Mouse (Mus musculus) G1E (cell line): ENCODE measurements around the gene Ndufa5. TPM values are rescaled to one million over a fixed set of nuclear protein-coding genes. Genes with fewer than 3 reads are reported as not detected.

Experiments used
- ATAC-seq: 2 replicates; pipeline ENCODE4 v1.8.0; 2016; ENCODE audit warnings: mild to moderate bottlenecking; ENCODE audit not compliant: insufficient number of reproducible peaks, poor library complexity, low FRiP score, severe bottlenecking; ENCODE audit errors: extremely low read depth
- DNase-seq: peaks from one replicate; pipeline ENCODE4 v3.0.0; 2012; ENCODE audit warnings: low spot score
- H3K27me3 ChIP-seq: 2 replicates; pipeline ENCODE4 v1.6.1; 2012; ENCODE audit warnings: mild to moderate bottlenecking, low read length, inconsistent platforms; ENCODE audit not compliant: insufficient read depth
- H3K36me3 ChIP-seq: replicated peaks from 2 replicates; pipeline ENCODE3; 2012; ENCODE audit warnings: mild to moderate bottlenecking, inconsistent platforms
- H3K4me1 ChIP-seq: 2 replicates; pipeline ENCODE4 v1.6.1; 2012; ENCODE audit warnings: low read depth, low read length, inconsistent platforms, mixed read lengths; ENCODE audit not compliant: insufficient read depth
- H3K4me3 ChIP-seq: 2 replicates; pipeline ENCODE4 v1.5.1; 2012; ENCODE audit warnings: low read depth, mild to moderate bottlenecking, inconsistent platforms, low read length, moderate library complexity, mixed read lengths
- H3K9me3 ChIP-seq: replicated peaks from 2 replicates; pipeline ENCODE4 v1.6.1; 2012; ENCODE audit warnings: inconsistent platforms
- CTCF ChIP-seq: IDR thresholded peaks from 2 replicates; pipeline ENCODE4 v1.5.1; 2012; ENCODE audit warnings: low read depth, low read length, inconsistent platforms, mixed read lengths
- GATA1 ChIP-seq: IDR thresholded peaks from 2 replicates; pipeline ENCODE4 v1.6.1; 2012; ENCODE audit warnings: borderline replicate concordance, low read length, inconsistent platforms, mixed read lengths
- GATA2 ChIP-seq: IDR thresholded peaks from 2 replicates; pipeline ENCODE4 v1.6.1; 2012; ENCODE audit warnings: low read depth, low read length, inconsistent platforms, borderline replicate concordance
- POLR2AphosphoS5 ChIP-seq: IDR thresholded peaks from 2 replicates; pipeline ENCODE4 v1.6.1; 2012; ENCODE audit warnings: low read depth, low read length, inconsistent platforms; ENCODE audit not compliant: insufficient replicate concordance
- TAL1 ChIP-seq: conservative IDR thresholded peaks from 2 replicates; pipeline ENCODE4 v1.6.1; 2012; ENCODE audit warnings: low read depth, low read length, inconsistent platforms, mixed read lengths
- polyA plus RNA-seq: library from polyadenylated mRNA; stranded (reverse); fragments of >175 nt; gene quantifications from 2 replicates; pipeline ENCODE4 v1.2.3, GENCODE M21; 2012
- total RNA-seq, 2 experiments: library from RNA; stranded (forward) in 1 of 2; stranded (reverse) in 1 of 2; fragments of 200-1000 nt in 1 of 2; fragments of >200 nt in 1 of 2; fragmentation: Nextera tagmentation in 1 of 2; gene quantifications; 2 replicates each; pipeline ENCODE4 v1.2.3; 2014 to 2017

Ndufa5 gene
- total and polyA plus RNA-seq, 3 experiments, result 8.3 to 401 (median 55.7) TPM

DNA sequence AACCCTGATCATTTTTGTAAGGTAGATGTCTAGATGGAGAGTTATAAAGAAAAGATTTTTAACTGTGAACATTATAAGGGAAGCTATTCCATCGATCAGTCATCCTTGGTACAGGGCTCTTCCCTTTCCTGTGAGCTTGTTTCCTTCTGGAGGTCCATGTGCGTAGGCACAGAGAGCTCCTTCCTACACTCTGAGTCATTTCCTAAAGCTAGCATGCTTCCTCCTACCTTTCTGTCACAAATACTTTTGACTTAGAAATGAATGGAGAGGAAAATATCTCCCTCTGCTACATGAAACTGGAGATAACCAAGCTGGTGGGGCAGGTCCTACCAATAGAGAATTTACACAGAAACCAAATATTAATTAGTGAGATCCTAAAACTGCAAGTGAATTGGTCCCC, 22.0 kb upstream of the Ndufa5 start:
- no peaks in the 10 kb centered on the region for H3K27me3 ChIP-seq
- no peaks in the 10 kb centered on the region for H3K9me3 ChIP-seq
- DNase-seq (no peak), ATAC-seq (no peak)
- H3K4me1 ChIP-seq, result no peaks in the 10 kb centered on the region
- H3K4me3 ChIP-seq, result no peak overlapping the region
- no peak for TF ChIP-seq GATA1
- no peak for TF ChIP-seq POLR2AphosphoS5
- TF ChIP-seq CTCF, result no peak
- no peak for TF ChIP-seq GATA2
- TF ChIP-seq TAL1, result no peak
- H3K36me3 ChIP-seq, result no peaks in the 10 kb centered on the region

DNA sequence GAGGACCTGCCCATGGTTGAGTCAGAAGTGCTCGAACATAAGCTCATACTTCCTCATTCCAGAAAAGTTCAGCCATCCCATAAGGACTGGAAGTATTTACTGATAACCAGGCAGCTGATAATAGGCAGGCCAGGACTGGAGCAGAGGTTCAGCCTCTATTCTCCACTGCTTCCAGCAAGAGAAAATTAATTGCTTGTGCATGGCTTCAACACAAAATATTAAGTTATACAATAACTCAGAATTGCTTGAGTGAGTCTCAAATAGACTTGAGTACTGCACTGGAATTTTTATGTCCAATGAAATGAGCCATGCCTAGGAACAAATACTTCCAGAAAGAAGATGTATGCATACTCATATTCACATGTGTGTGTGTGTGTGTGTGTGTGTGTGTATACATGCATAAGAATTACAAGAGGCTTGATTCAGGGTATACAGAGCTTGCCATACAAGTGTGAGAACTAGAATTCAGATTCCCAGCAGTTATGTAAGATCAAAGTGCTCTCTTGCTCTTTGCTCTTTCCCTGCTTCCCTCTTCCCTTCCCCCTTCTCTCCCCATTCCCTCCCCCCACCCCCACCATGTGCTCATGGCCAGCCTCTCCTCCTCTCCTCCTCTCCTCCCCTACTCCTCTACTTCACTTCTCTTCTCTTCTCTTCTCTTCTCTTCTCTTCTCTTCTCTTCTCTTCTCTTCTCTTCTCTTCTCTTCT, 19.1 kb upstream of the Ndufa5 start:
- no peaks in the 10 kb centered on the region for H3K36me3 ChIP-seq
- no peaks in the 10 kb centered on the region for H3K4me1 ChIP-seq
- H3K4me3 ChIP-seq, result no peak overlapping the region
- DNase-seq (no peak), ATAC-seq (no peak)
- H3K9me3 ChIP-seq, result no peaks in the 10 kb centered on the region
- TF ChIP-seq GATA1, result no peak
- no peak for TF ChIP-seq TAL1
- no peak for TF ChIP-seq GATA2
- no peak for TF ChIP-seq POLR2AphosphoS5
- no peak for TF ChIP-seq CTCF
- H3K27me3 ChIP-seq, result no peaks in the 10 kb centered on the region

DNA sequence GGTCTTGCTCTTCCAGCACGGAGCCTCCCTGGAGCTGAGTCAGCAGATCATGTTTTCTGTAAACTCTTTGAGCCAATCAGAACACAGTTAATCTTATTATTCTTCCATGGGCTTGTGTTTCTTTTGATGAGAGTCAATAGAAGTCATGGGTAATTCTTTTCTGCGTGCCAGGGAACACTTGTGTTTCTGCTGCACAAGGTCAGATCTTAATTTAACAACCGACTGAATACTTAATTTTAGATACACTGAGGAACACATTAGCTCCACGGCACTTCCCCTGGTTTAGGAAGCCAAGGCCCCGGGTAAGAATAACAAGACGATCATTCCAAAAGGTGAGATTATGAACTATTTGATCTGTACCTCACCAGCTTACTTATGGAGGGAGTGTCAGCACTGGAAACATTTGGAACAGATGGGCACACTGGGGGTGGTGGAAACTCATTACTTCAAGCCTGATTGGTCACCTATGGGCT, 15.3 kb upstream of the Ndufa5 start:
- no peak for DNase-seq
- no peaks in the 10 kb centered on the region for H3K27me3 ChIP-seq
- H3K4me3 ChIP-seq, result no peak overlapping the region
- H3K4me1 ChIP-seq, result peaks cover 2% of the 10 kb centered on the region; the same call in 1 of the 2 replicates
- no peak for TF ChIP-seq TAL1
- no peak for TF ChIP-seq GATA1
- no peak for TF ChIP-seq GATA2
- TF ChIP-seq POLR2AphosphoS5, result no peak
- TF ChIP-seq CTCF, result no peak
- ATAC-seq, result no peak
- no peaks in the 10 kb centered on the region for H3K9me3 ChIP-seq
- no peaks in the 10 kb centered on the region for H3K36me3 ChIP-seq

DNA sequence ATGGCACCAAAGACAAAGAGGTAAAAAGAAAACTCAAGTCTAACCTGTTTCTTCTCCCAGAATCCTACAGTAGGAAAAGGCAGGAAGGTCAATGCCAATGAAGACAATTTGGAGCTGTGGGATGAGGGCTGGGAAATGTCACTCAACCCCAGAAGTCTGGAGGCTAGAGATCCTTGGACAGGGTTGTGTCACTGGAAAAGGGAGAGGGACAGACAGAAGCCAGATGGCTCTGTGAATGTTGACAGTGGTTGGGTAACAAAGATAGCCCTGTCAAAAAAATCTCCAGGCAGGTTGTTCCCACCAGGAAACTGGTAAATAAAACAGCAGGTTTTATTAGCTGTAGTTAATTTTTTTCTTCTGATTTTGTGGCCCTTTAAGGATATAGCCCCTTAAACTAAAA, 14.6 kb upstream of the Ndufa5 start:
- TF ChIP-seq TAL1, result no peak
- TF ChIP-seq GATA2, result no peak
- TF ChIP-seq CTCF, result no peak
- no peak for TF ChIP-seq POLR2AphosphoS5
- TF ChIP-seq GATA1, result no peak
- peaks cover 2% of the 10 kb centered on the region; the same call in 1 of the 2 replicates for H3K4me1 ChIP-seq
- no peaks in the 10 kb centered on the region for H3K9me3 ChIP-seq
- H3K27me3 ChIP-seq, result no peaks in the 10 kb centered on the region
- H3K36me3 ChIP-seq, result no peaks in the 10 kb centered on the region
- ATAC-seq (no peak), DNase-seq (no peak)
- H3K4me3 ChIP-seq, result no peak overlapping the region

DNA sequence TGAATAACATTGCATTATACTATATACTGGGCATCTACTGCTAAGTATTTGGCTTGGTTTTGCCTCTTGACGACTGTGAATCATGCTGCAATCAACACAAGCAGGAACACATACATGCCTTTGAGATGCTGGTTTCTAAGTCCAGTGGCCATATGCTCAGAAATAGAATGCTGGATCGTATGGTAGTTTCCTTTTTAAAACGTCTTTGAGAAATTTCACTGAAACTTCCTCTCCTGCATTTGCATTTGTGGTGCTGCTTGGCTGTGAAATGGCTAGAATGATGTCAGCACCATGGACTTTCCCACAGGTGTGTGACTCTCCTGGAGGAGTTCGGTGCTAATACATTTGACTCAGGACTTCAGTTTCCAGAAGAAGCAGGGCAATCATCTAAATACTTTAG, 12.3 kb upstream of the Ndufa5 start:
- Histone ChIP-seq H3K27me3 (peaks cover under 1% of the 10 kb centered on the region; the same call in 1 of the 2 replicates), H3K4me3 (no peak overlapping the region), H3K4me1 (peaks cover 2% of the 10 kb centered on the region; the same call in 1 of the 2 replicates), H3K9me3 (no peaks in the 10 kb centered on the region), H3K36me3 (no peaks in the 10 kb centered on the region)
- no peak for ATAC-seq
- DNase-seq, result no peak
- TF ChIP-seq GATA2 (no peak), POLR2AphosphoS5 (no peak), TAL1 (no peak), CTCF (no peak), GATA1 (no peak)

DNA sequence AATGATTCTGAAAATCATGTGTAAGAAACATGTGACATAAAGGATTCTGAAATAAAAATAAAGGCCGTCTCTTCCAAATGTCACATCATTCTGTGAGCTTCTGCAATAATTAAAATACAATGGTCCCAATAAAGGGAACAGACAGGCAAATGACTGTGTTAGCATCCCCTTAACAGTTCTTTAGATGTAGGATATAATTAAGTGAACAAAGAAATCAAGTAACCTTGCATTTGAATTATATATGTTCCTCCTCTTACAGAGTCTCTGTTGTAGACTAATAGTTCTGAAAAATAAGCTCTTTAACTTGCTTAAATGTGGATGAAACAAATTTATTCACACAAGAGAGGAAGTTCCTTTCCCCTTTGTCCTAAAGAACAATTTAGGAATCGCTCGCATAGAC, 10.6 kb upstream of the Ndufa5 start:
- TF ChIP-seq GATA1 (no peak), POLR2AphosphoS5 (no peak), CTCF (no peak), TAL1 (no peak), GATA2 (no peak)

More for the DNA sequence above, 10.6 kb upstream of the Ndufa5 start:
- Histone ChIP-seq H3K9me3 (no peaks in the 10 kb centered on the region), H3K27me3 (peaks cover 8% of the 10 kb centered on the region; the same call in 1 of the 2 replicates), H3K4me1 (peaks cover 2% of the 10 kb centered on the region; the same call in 1 of the 2 replicates), H3K36me3 (no peaks in the 10 kb centered on the region), H3K4me3 (no peak overlapping the region)
- no peak for ATAC-seq
- no peak for DNase-seq
